Mouse (Mus musculus): ENCODE data around the gene Erc2.

DNA sequence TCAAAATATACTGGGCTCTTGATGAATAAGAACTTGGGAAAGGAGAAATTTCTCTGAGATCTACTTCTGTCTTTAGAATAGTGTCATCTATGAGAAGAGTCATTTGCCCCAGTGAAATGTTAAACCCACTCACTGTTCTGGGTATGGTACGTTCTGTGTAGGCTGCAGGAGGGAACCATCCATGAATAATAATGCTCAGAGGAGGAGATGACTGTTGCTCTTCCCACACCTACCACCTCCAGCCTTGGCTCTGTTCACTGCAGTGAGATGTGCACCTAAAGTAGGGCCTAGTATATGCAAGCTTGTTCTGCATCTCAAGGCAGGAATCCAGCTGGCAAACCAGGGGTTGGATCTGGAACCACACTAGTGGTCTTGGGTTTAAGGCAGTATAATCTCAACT is 353.4 kb downstream of the Erc2 start:
- TF ChIP-seq ZMIZ1 (IDR thresholded peaks at IDR 0.05; ENCODE audit: low read depth, low read length): no peak
- TF ChIP-seq EP300 (IDR thresholded peaks at IDR 0.05; ENCODE audit: low read length): no peak
- TF ChIP-seq UBTF (IDR thresholded peaks at IDR 0.05; ENCODE audit: low read depth, low read length): no peak
- TF ChIP-seq CTCF (conservative IDR thresholded peaks at IDR 0.05 in 1 of 2, IDR thresholded peaks at IDR 0.05 in 1 of 2; ENCODE audit: low read depth in 2 of 2, low read length in 2 of 2): no peak
- no peak for TF ChIP-seq POLR2A (IDR thresholded peaks at IDR 0.05; ENCODE audit: low read depth, low read length)
- TF ChIP-seq USF1 (IDR thresholded peaks at IDR 0.05; ENCODE audit: low read depth, low read length): no peak
- no peak for TF ChIP-seq NRF1 (IDR thresholded peaks at IDR 0.05; ENCODE audit: low read depth, low read length)
- no peak for TF ChIP-seq ELF1 (IDR thresholded peaks at IDR 0.05; ENCODE audit: low read depth, low read length)
- no peak for TF ChIP-seq MAFK (IDR thresholded peaks at IDR 0.05; ENCODE audit: insufficient replicate concordance, low read length)
- no peak for TF ChIP-seq SIN3A (IDR thresholded peaks at IDR 0.05; ENCODE audit: low read length)

Measured in CH12.LX (cell line).